8 mouse cellular contexts compared by ENCODE assay signal in genomic region chr14:40957607-40958006, GRCm38 (mm10). TPM values are rescaled to one million over a fixed set of nuclear protein-coding genes. Genes with fewer than 3 reads are reported as not detected.
A peak's percentile ranks its signal among the peaks of the same experiment; 100 is the strongest.
DNase-seq lines count a peak whose midpoint lies in the region; ATAC-seq lines count a peak whose summit lies in the region.

No protein-coding gene starts in this region.

- no peaks in the 10 kb centered on the region for H3K9me3 ChIP-seq in heart, embryonic 13.5 days
- no peaks in the 10 kb centered on the region for H3K9me3 ChIP-seq in embryonic facial prominence, embryonic 14.5 days (ENCODE audit: control insufficient read depth, low read length)
- H3K9me3 ChIP-seq in liver, embryonic 13.5 days (replicated peaks), result no peaks in the 10 kb centered on the region

- no peak overlapping the region for H3K4me2 ChIP-seq in heart, embryonic 13.5 days
- peak overlapping the region; percentile 38 for H3K4me2 ChIP-seq in embryonic facial prominence, embryonic 14.5 days (ENCODE audit: low read depth, low read length)
- H3K4me2 ChIP-seq in liver, embryonic 13.5 days, result peak overlapping the region; percentile 36

- H3K4me1 ChIP-seq in heart, embryonic 13.5 days, result peaks cover 85% of the 10 kb centered on the region
- H3K4me1 ChIP-seq in embryonic facial prominence, embryonic 14.5 days (ENCODE audit: control insufficient read depth, insufficient read depth, low read length), result peaks cover 77% of the 10 kb centered on the region
- H3K4me1 ChIP-seq in liver, embryonic 13.5 days (replicated peaks), result peaks cover 91% of the 10 kb centered on the region

- no peaks in the 10 kb centered on the region for H3K27me3 ChIP-seq in heart, embryonic 13.5 days (replicated peaks)
- no peaks in the 10 kb centered on the region for H3K27me3 ChIP-seq in embryonic facial prominence, embryonic 14.5 days (replicated peaks; ENCODE audit: control insufficient read depth, insufficient read depth, low read length)
- H3K27me3 ChIP-seq in liver, embryonic 13.5 days, result no peaks in the 10 kb centered on the region

- no peak for ATAC-seq in heart, embryonic 13.5 days (ENCODE audit: extremely low read depth, insufficient number of reproducible peaks, low FRiP score, low TSS enrichment)
- ATAC-seq in embryonic facial prominence, embryonic 14.5 days (ENCODE audit: low read depth), result no peak
- ATAC-seq in liver, embryonic 13.5 days (ENCODE audit: low read depth), result no peak

- WGBS in heart, embryonic 13.5 days, result 60% methylated on average over 3 of the region's 3 CpGs
- 38% methylated on average over 3 of the region's 3 CpGs for WGBS in embryonic facial prominence, embryonic 14.5 days
- WGBS in liver, embryonic 13.5 days (ENCODE audit: insufficient replicate concordance), result 44% methylated on average over 3 of the region's 3 CpGs

- H3K27ac ChIP-seq in heart, embryonic 13.5 days (replicated peaks), result peak overlapping the region; percentile 70
- H3K27ac ChIP-seq in embryonic facial prominence, embryonic 14.5 days (replicated peaks; ENCODE audit: low read depth, low read length), result peak overlapping the region; percentile 89
- H3K27ac ChIP-seq in liver, embryonic 13.5 days, result peak overlapping the region; percentile 82

- peak overlapping the region; percentile 12; the same call in 1 of the 2 replicates for H3K9ac ChIP-seq in heart, embryonic 13.5 days
- no peak overlapping the region for H3K9ac ChIP-seq in embryonic facial prominence, embryonic 14.5 days (ENCODE audit: low read depth, low read length)
- H3K9ac ChIP-seq in liver, embryonic 13.5 days, result peak overlapping the region; percentile 39; the same call in 1 of the 2 replicates

- H3K36me3 ChIP-seq in heart, embryonic 13.5 days, result no peaks in the 10 kb centered on the region
- H3K36me3 ChIP-seq in embryonic facial prominence, embryonic 14.5 days (ENCODE audit: control insufficient read depth, insufficient read depth, low read length), result no peaks in the 10 kb centered on the region
- 0 out of 2 replicates have a peak, but pooled peaks cover 3% of the 10 kb centered on the region for H3K36me3 ChIP-seq in liver, embryonic 13.5 days

- DNase-seq in heart, postnatal 4 days, result no peak
- DNase-seq in 3T3-L1 (ENCODE audit: low read depth, low spot score), result peak; percentile 20
- DNase-seq in embryonic facial prominence, embryonic 14.5 days (ENCODE audit: low spot score), result peak; percentile 83
- DNase-seq in liver, embryonic 13.5 days, result no peak
- DNase-seq in cerebellum, adult 8-10 months, result no peak
- DNase-seq in cerebellum, adult 18-20 months, result no peak
- no peak for DNase-seq in cerebellum, adult 9-10 months

- no peak overlapping the region for H3K4me3 ChIP-seq in heart, embryonic 13.5 days
- no peak overlapping the region for H3K4me3 ChIP-seq in embryonic facial prominence, embryonic 14.5 days (ENCODE audit: low read depth, low read length)
- H3K4me3 ChIP-seq in liver, embryonic 13.5 days (replicated peaks), result no peak overlapping the region

RNA-seq across cellular contexts. Expression of gene Tspan14, which starts 9.0 kb away (rescaled TPM):
- 40.8 and 42.0 TPM in 2 replicates for polyA plus RNA-seq in heart, embryonic 13.5 days (2015; fragmentation: Nextera tagmentation; extraction: Ambion mirVana)
- 10 to 100 TPM; 25.9 to 28.6 TPM for total RNA-seq in heart, postnatal 4 days (2021)
- polyA plus RNA-seq in embryonic facial prominence, embryonic 14.5 days (2014; fragmentation: Nextera tagmentation; extraction: Ambion mirVana), result 72.7 and 76.2 TPM in 2 replicates
- polyA plus RNA-seq in liver, embryonic 13.5 days (2015; fragmentation: Nextera tagmentation; extraction: Ambion mirVana), result 32.9 and 37.5 TPM in 2 replicates

RNA-seq across cellular contexts. Expression of gene Fam213a, which starts 56.0 kb away (rescaled TPM):
- polyA plus RNA-seq in heart, embryonic 13.5 days (2015; fragmentation: Nextera tagmentation; extraction: Ambion mirVana), result 48.6 and 50.4 TPM in 2 replicates
- total RNA-seq in heart, postnatal 4 days (2021), result 10 to 100 TPM; 15.3 to 17.3 TPM
- polyA plus RNA-seq in embryonic facial prominence, embryonic 14.5 days (2014; fragmentation: Nextera tagmentation; extraction: Ambion mirVana), result 35.7 and 39.7 TPM in 2 replicates
- polyA plus RNA-seq in liver, embryonic 13.5 days (2015; fragmentation: Nextera tagmentation; extraction: Ambion mirVana), result 67.9 and 78.3 TPM in 2 replicates

Comparison
In these comparisons a context has a peak if more than half of its experiments do, and no peak if none do; other contexts are left out.
1. DNase-seq: peak in 3T3-L1 (single experiment) and embryonic facial prominence, embryonic 14.5 days (single experiment); none in heart, postnatal 4 days (single experiment), liver, embryonic 13.5 days (single experiment), cerebellum, adult 8-10 months (single experiment), cerebellum, adult 18-20 months (0 of 2) and cerebellum, adult 9-10 months (single experiment).
2. Peak in every context shown above with its lines, with median percentiles within 50 percentile points of each other: H3K27ac ChIP-seq.